Mouse (Mus musculus) liver, adult (tissue): Measurements from ENCODE around the gene Ifit1.
"Not testable (repeated sequence)": the region's sequence is repeated elsewhere in the genome, so short reads cannot be mapped to it uniquely, and the experiment has no call there.

ENCODE experiments used
- GATA4 ChIP-seq: IDR thresholded peaks from 2 replicates; pipeline ENCODE4 v1.6.1; 2014; ENCODE audit warnings: mild to moderate bottlenecking, low read length; ENCODE audit not compliant: insufficient replicate concordance

Gene Ifit1

GRCm38 (mm10) chr19:34640623-34641022, at the start of gene Ifit1, which contains the start of gene Ifit1bl2:
Ifit1 (plus strand) TSS chr19:34640871.
Ifit1bl2 (minus strand) TSS chr19:34640743.
- no peak for TF ChIP-seq GATA4

- no peak for TF ChIP-seq GATA4
These were observed 47.2 kb upstream of the Ifit1 start for GRCm38 (mm10) chr19:34593456-34593855.

GRCm38 (mm10) chr19:34596811-34597210, 43.9 kb upstream of the Ifit1 start:
- no peak for TF ChIP-seq GATA4

- TF ChIP-seq GATA4 = no peak
These were observed 42.3 kb upstream of the Ifit1 start for GRCm38 (mm10) chr19:34598341-34598740.

GRCm38 (mm10) chr19:34601888-34602287, 38.8 kb upstream of the Ifit1 start, which contains the start of gene Ifit1bl1:
Ifit1bl1 (minus strand) TSS chr19:34601956.
- TF ChIP-seq GATA4 = not testable (repeated sequence)

- TF ChIP-seq GATA4 = no peak
These were observed 35.2 kb upstream of the Ifit1 start for GRCm38 (mm10) chr19:34605472-34605871.

GRCm38 (mm10) chr19:34607237-34608051, 33.2 kb upstream of the Ifit1 start, which contains the start of gene Ifit3b:
Ifit3b (plus strand) TSS chr19:34607970.
- not testable (repeated sequence) for TF ChIP-seq GATA4

- no peak for TF ChIP-seq GATA4
These were observed 19.8 kb upstream of the Ifit1 start for GRCm38 (mm10) chr19:34620871-34621270.

- no peak for TF ChIP-seq GATA4
These were observed 16.9 kb upstream of the Ifit1 start for GRCm38 (mm10) chr19:34623781-34624180.

GRCm38 (mm10) chr19:34624663-34625062, 16.0 kb upstream of the Ifit1 start:
- TF ChIP-seq GATA4 = no peak

GRCm38 (mm10) chr19:34627496-34627895, 13.2 kb upstream of the Ifit1 start:
- TF ChIP-seq GATA4 = no peak

GRCm38 (mm10) chr19:34631487-34631886, 9.2 kb upstream of the Ifit1 start:
- no peak for TF ChIP-seq GATA4

GRCm38 (mm10) chr19:34633484-34633883, 7.2 kb upstream of the Ifit1 start:
- no peak for TF ChIP-seq GATA4

- TF ChIP-seq GATA4 = no peak
These were observed 3.6 kb upstream of the Ifit1 start for GRCm38 (mm10) chr19:34636933-34637557.

GRCm38 (mm10) chr19:34642616-34643015, 1.9 kb downstream of the Ifit1 start:
- TF ChIP-seq GATA4 = no peak

- no peak for TF ChIP-seq GATA4
These were observed 9.6 kb downstream of the Ifit1 start for GRCm38 (mm10) chr19:34650276-34650675.
